Mouse (Mus musculus): ENCODE measurements around the gene Hnrnpl. TPM values are rescaled to one million over a fixed set of nuclear protein-coding genes. Genes with fewer than 3 reads are reported as not detected.

Hnrnpl gene
- polyA plus RNA-seq, 1 experiment = 837 TPM

- no peak for TF ChIP-seq GATA1 (IDR thresholded peaks at IDR 0.05; ENCODE audit: low read length)
Measured at GRCm38 (mm10) chr7:28816920-28817319, 8.6 kb downstream of the Hnrnpl start.

GRCm38 (mm10) chr7:28817524-28817923 is 9.2 kb downstream of the Hnrnpl start:
- no peak for TF ChIP-seq GATA1 (IDR thresholded peaks at IDR 0.05; ENCODE audit: low read length)

GRCm38 (mm10) chr7:28817957-28818356 is 9.6 kb downstream of the Hnrnpl start:
- no peak for TF ChIP-seq GATA1 (IDR thresholded peaks at IDR 0.05; ENCODE audit: low read length)

- TF ChIP-seq GATA1 (IDR thresholded peaks at IDR 0.05; ENCODE audit: low read length) = no peak
Measured at GRCm38 (mm10) chr7:28818436-28818835, 10.1 kb downstream of the Hnrnpl start.

GRCm38 (mm10) chr7:28818861-28819452 is 10.6 kb downstream of the Hnrnpl start:
- TF ChIP-seq GATA1 (IDR thresholded peaks at IDR 0.05; ENCODE audit: low read length) = no peak

GRCm38 (mm10) chr7:28819571-28819970 is 11.2 kb downstream of the Hnrnpl start:
- no peak for TF ChIP-seq GATA1 (IDR thresholded peaks at IDR 0.05; ENCODE audit: low read length)

- no peak for TF ChIP-seq GATA1 (IDR thresholded peaks at IDR 0.05; ENCODE audit: low read length)
Measured at GRCm38 (mm10) chr7:28820358-28821260, 12.3 kb downstream of the Hnrnpl start.

- no peak for TF ChIP-seq GATA1 (IDR thresholded peaks at IDR 0.05; ENCODE audit: low read length)
Measured at GRCm38 (mm10) chr7:28821261-28821831, 13.0 kb downstream of the Hnrnpl start.

- no peak for TF ChIP-seq GATA1 (IDR thresholded peaks at IDR 0.05; ENCODE audit: low read length)
Measured at GRCm38 (mm10) chr7:28822556-28822955, 14.2 kb downstream of the Hnrnpl start.

GRCm38 (mm10) chr7:28822993-28823903 is 14.9 kb downstream of the Hnrnpl start:
- no peak for TF ChIP-seq GATA1 (IDR thresholded peaks at IDR 0.05; ENCODE audit: low read length)

GRCm38 (mm10) chr7:28823932-28824331 is 15.6 kb downstream of the Hnrnpl start:
- TF ChIP-seq GATA1 (IDR thresholded peaks at IDR 0.05; ENCODE audit: low read length) = no peak

- no peak for TF ChIP-seq GATA1 (IDR thresholded peaks at IDR 0.05; ENCODE audit: low read length)
Measured at GRCm38 (mm10) chr7:28824941-28825685, 16.8 kb downstream of the Hnrnpl start, which contains the start of gene Ech1. TSS of gene Ech1 (plus strand) at chr7:28825217.

GRCm38 (mm10) chr7:28825686-28826401 is 17.5 kb downstream of the Hnrnpl start:
- TF ChIP-seq GATA1 (IDR thresholded peaks at IDR 0.05; ENCODE audit: low read length) = no peak

GRCm38 (mm10) chr7:28826402-28826772 is 18.0 kb downstream of the Hnrnpl start:
- no peak for TF ChIP-seq GATA1 (IDR thresholded peaks at IDR 0.05; ENCODE audit: low read length)
